Mouse (Mus musculus) kidney, postnatal 4 days (tissue): ENCODE measurements at regions not wholly inside any gene's neighbourhood (a gene's known extent, or its start where the extent isn't known, plus 50 kb on each side); places are given as distances from the start of the nearest gene placed in this dataset.
"Not testable (repeated sequence)": the region's sequence is repeated elsewhere in the genome, so short reads cannot be mapped to it uniquely, and the experiment has no call there.

Experiments
- DNase-seq, 2 experiments: peaks; one replicate each; pipeline ENCODE4 v3.0.0; 2021; ENCODE audit warnings: mixed read lengths in 2 of 2

GRCm38 (mm10) chr12:20292368-20292767 is 338.1 kb downstream of the Gm21863 start:
- DNase-seq = not testable (repeated sequence)

- peak in 1 of 2 experiments; percentile 3 for DNase-seq
Observed at GRCm38 (mm10) chr12:20311951-20312849, 357.9 kb downstream of the Gm21863 start.
